Mouse (Mus musculus) layer of hippocampus, postnatal 10 days (tissue): ENCODE data around the gene Tecpr2. TPM values are rescaled to one million over a fixed set of nuclear protein-coding genes. Genes with fewer than 3 reads are reported as not detected.

ENCODE experiments used
- DNase-seq, 2 experiments: peaks; one replicate each; pipeline ENCODE4 v3.0.0; 2021; ENCODE audit warnings: low spot score in 2 of 2
- total RNA-seq, 2 experiments: library from RNA; stranded (reverse); gene quantifications; 2 replicates each; pipeline ENCODE4 v1.2.3; 2021

The Tecpr2 gene
- total RNA-seq, 2 experiments from 2014 or later, result 33.9 to 36.4 TPM

- DNase-seq, result no peak
Measured at GRCm38 (mm10) chr12:110946216-110946615, 57.2 kb downstream of the Tecpr2 start.

GRCm38 (mm10) chr12:110948082-110948909 lies 59.2 kb downstream of the Tecpr2 start:
- DNase-seq, result no peak

GRCm38 (mm10) chr12:110948910-110949201 lies 59.8 kb downstream of the Tecpr2 start:
- peak in 1 of 2 experiments; percentile 22 for DNase-seq

GRCm38 (mm10) chr12:110949410-110949809 lies 60.3 kb downstream of the Tecpr2 start:
- no peak for DNase-seq

- DNase-seq, result no peak
Measured at GRCm38 (mm10) chr12:110950151-110950550, 61.1 kb downstream of the Tecpr2 start.

DNA sequence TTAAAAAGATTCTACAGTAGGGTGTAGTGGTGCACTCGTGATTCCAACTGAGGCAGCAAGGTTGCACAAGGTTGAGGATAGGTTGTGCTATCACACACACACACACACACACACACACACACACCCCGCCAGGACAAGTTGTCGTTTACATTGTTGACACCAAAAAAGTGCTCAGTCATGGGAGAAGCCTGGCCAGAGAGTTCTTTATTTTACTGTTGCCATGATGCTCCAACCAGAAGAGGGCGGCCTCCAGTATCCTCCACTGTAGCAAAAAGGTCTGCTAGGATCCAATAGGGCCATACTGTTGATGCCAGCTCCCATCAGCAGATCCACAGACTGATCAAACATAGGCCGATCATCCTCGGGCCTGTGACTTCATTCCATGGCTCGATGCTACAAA lies 62.2 kb downstream of the Tecpr2 start:
- DNase-seq, result no peak

DNA sequence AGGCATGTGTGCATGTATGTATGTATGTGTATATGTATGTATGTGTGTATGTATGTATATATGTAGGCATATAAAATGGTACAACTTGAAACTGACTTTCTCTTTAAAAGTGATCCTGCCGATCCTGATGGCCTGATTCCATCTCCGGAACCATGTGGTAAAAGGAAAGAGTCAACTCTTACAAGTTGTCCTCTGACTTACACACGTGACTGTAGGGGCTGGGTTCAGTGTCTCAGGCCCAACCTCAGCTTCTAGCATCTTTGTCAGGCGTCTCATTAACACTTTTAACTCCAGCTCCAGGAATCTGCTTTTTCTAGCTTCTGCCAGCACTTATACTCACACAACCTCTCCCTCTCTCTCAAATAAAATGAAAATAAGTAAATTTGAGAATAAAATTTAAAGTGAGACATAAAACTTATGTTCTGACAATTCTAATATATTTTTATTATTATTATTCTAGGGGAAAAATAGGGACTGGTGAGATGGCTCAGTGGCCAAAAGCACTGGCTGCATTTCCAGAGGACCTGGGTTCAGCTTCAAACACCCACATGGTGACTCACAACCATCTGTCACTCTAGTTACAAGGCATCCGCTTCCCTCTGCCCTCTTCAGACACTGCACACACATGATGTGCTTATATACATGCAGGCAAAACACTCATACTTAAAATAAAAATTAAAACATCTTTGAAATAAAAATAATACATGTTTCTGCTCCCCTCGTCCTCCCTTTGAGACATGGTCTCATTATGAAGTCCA lies 63.7 kb downstream of the Tecpr2 start:
- no peak for DNase-seq

- DNase-seq, result no peak
Measured at GRCm38 (mm10) chr12:110953443-110953842, 64.4 kb downstream of the Tecpr2 start.

DNA sequence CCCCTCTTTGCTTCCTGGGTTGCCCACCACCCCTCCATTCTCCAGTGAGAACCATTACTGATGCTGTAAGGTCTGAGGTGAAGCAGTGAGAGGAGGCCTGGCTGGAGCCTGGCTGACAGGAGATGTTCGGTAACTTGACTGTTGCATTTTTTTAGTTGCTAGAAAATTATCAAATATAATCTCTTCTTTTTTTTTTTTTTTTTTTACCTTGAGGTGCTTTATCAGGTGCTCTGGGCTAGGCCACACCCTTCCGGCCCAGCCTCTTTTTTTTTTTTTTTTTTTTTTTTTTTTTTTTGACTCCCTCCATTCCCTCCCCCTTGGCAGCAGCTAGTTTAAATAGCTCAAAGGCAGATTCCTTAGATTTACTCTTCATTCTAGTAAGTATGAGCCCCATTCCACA lies 64.8 kb downstream of the Tecpr2 start:
- DNase-seq, result no peak

DNA sequence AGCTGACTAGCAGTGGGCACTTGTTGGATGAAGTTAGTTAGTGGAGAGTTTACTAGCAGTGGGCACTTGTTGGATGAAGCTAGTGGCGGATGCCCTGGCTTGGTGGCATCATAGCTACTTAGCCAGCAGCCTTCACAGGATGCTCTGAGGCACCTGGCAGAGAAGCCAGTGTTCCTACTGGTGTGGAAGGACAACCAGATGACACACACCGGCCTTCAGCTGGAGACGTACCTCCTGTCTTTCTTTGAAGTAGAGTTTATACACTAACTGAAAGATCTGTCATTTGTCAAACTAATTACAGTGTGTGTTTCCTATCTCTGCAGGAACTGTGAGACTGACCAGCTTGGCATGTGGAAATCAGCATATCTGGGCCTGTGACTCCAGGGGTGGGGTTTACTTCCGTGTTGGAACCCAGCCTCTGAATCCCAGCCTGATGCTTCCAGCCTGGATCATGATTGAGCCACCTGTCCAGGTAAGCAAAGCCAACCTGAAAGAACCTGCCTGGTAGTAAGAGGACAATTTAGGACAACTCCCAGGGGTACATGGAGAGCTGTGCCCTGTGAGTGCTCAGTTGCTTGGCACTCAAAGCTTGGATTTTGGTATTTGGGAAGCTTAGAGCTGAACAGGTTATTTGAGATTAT lies 65.4 kb downstream of the Tecpr2 start:
- DNase-seq, result no peak

DNA sequence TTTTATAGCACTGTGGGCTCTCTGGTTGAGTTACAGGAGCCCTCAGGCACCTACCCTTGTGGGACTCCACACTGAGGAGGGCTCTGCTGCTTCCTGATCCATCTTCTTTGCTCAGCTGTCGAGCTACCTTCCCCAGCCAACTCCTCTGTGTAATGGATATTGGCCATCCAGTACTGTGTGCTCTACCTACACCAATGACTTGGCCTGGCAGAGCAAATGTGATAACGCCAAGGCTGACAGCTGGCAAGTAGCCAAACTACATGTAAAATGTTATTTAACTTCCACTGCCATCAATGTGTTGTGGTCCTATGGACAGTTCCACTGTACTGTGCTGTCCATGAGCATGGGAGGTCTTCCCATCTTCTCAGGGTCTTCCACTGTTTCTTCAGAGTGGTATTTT lies 72.9 kb downstream of the Tecpr2 start:
- no peak for DNase-seq

GRCm38 (mm10) chr12:110965500-110965899 lies 76.4 kb downstream of the Tecpr2 start:
- DNase-seq, result no peak

- DNase-seq, result no peak
Measured at GRCm38 (mm10) chr12:110966079-110966478, 77.0 kb downstream of the Tecpr2 start.

- no peak for DNase-seq
Measured at GRCm38 (mm10) chr12:110967146-110967545, 78.1 kb downstream of the Tecpr2 start.

GRCm38 (mm10) chr12:110970408-110970807 lies 81.3 kb downstream of the Tecpr2 start:
- no peak for DNase-seq

- DNase-seq, result no peak
Measured at GRCm38 (mm10) chr12:110971972-110972371, 82.9 kb downstream of the Tecpr2 start.

DNA sequence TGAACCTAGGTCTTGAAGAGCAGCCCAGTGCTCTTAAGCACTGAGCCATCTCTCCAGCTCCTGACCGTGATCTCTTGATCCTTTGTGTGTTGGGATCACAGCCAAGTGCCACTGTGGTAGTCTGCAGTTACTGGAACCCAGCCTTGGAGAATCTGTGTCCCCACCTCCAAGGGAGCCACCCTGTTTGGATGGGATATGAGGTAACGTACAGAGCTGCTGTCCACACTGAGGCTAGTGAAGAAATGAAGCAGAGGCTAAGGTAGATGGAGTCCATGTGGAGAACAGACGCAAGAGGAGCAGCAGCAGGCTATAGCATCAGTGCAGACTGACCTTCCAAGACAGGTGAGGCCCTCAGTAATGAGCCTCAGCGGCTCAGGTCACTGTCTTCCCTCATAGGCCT lies 84.8 kb downstream of the Tecpr2 start:
- DNase-seq, result no peak

DNA sequence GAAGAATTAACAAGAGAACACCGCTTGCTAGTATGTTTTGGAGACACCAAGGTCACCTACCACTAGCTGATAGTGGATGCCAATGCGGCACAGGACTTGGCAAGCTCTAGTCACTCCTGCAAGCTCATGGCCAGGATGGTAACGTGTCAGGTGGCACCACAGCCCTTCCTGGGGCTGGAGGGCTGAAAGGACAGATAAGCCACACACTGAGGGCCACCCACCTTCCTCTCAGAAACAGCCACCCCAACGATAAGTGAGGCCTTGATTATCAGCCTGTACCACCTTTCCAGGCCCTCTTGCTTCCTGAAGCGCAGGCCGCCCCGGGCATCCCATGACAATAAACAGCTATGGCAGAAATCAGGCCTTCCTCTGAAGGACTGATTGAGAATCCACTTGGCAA lies 85.2 kb downstream of the Tecpr2 start:
- no peak for DNase-seq

GRCm38 (mm10) chr12:110974726-110975125 lies 85.7 kb downstream of the Tecpr2 start:
- DNase-seq, result no peak

DNA sequence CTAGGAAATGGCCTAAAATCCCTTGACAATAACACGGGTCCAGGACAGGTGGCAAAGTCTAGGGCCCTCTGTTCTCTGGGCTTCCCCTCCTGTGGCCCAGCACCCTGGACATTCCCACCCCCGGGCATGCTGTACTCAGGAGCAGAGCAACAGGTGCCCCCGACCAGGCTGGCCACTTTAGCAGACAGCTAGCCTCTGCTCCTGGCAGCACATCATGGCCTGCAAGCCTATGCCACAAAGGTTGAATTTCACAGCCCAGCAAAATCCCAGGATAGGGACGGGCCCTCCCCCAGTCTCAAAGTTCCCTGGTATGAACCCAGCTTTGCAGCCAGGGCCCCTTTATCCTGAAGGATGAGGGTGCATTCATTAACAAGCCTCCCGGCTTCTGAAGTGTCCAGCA lies 86.3 kb downstream of the Tecpr2 start:
- DNase-seq, result no peak

- DNase-seq, result no peak
Measured at GRCm38 (mm10) chr12:110975838-110976468, 86.9 kb downstream of the Tecpr2 start.
